Mouse (Mus musculus) activated CD4-positive, CD25-positive, alpha-beta regulatory T cell (primary cell): Measurements from ENCODE around the gene Acsl5. TPM values are rescaled to one million over a fixed set of nuclear protein-coding genes. Genes with fewer than 3 reads are reported as not detected.

Experiments used
- polyA plus RNA-seq, 2 experiments: library from polyadenylated mRNA; unstranded; fragments of 100-300 nt; shearing (Covaris generic); gene quantifications; one replicate each; pipeline ENCODE4 v1.2.1; 2017

Gene Acsl5
- polyA plus RNA-seq = 100 to 1,000 TPM; 151 to 156 TPM

DNA sequence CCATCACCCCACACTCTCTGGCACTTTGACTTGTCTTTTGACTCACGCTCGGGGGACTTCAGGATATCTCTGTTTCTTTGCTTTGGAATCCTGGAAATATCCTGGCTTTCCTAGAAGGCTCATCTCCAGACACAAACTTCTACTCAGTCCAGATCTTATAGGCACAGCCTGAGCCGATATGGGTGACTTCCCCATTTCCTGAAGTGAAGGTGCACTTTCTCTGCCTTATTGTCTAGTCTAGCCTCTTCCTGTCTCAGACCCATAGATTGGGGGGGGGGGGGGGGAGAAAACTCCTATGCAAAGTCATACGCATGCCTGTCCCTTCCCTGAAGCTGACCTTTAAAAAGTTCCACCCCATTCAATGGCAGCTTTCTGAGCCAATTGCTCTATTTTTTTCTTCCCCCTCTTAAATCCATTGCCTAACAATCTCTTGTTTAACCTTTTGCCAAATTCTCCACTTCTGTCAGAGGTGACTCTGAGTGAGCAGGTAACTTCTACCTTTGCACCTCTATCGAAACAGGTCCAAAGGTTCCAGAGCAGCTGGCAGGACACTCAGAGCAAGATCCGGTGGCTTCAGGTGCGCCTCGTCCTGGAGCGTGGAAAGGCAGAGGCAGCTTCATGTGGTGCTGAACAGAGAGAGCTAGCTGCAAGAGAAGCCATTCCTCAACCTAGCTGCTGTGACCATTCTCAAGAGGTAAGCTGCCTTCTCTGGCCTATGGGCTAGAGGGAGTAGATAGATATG lies at the start of gene Acsl5:
Acsl5 (plus strand) TSS at position 556 of the 742 bp plus-strand sequence.

DNA sequence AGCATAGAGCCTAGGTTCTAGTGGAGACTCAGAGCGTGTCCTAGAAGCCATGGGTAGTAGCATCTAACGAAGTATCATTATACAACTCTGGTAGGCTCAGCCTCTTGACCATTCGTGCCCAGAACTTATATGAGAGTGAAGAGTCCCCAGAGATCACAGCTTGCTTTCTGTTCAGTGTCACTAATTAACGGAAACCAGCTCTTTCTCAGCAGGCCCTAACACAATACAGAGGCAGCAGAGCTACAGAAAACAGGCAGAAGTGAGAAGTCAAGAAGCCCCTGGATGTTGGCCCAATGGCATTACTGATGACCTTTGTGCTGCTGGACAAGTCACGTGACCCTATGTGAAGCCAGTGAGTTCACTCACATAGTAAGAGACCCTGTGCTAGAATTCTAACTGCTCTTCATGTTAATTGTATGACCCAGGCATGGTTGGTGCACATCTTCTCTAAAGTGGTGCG lies 10.5 kb upstream of the Acsl5 start, which contains the start of gene Gucy2g:
Gucy2g (minus strand) TSS at position 51 of the 460 bp plus-strand sequence.

DNA sequence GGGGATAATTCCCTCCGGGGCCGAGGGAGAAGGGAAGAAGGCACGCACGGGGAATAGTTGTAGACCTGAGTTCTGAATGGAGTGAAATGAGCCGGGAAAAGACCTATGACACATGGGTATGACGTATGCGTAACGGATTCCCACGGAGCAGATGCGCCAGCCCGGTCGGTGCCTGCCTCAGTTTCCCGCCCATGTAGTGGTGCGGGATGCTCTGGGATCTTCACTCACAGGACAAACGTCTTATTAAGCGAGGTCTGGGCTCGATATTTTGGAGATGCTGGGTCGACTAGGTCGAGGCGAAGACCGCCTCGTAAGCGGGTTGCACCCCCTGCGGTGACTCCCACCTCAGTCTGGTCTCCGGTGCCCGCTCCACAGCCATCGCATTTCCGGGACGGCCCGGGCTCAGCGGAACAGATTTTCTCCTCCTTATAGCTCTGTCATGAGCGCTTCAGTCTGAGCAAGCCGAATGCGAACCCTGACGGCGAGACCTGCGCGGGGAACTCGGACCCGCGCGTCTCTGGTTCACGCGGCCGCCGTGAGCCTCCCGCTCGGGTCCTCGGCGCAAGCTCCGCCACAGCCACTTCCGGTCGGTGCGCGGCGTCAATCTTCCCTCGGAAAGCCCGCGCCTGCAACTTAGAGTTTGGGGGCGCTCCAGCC lies 63.8 kb downstream of the Acsl5 start, which contains the start of gene Zdhhc6:
Zdhhc6 (minus strand) TSS at position 581 of the 657 bp plus-strand sequence.

DNA sequence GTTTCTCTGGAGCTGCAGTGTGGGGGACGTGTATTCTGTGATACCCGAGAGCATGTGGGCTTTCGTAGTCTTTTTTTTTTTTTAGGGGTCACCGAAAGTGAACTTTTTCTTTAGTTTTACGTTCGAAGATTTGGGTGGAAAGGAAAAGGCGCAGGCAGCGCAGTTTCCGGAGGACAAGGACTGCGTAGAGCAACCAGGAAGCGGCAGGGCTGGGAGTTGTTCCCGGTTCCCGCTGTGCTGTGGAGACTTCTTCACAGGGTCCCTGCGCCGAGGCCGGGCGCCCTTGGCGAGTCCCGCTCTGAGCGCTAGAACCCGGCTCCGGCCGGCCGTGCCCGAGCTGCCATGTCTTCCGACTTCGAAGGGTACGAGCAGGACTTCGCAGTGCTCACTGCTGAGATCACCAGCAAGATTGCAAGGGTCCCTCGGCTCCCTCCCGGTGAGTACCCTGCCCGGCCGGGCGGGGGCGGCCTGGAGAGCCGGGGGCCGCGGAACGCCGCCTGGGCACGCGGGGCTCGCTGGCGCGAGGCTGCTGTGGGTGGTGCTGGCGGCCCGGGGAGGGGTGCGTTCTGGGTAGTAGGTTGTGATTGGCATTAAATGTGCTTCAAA lies 64.5 kb downstream of the Acsl5 start, which contains the start of gene Vti1a:
Vti1a (plus strand) TSS at position 187 of the 606 bp plus-strand sequence.

Other genes starting within 250 kb of the Acsl5 start
- 1 to 10 TPM; 5.2 to 6.1 TPM for gene Gpam, start 124.7 kb upstream of the Acsl5 start, polyA plus RNA-seq
- gene Tectb, start 71.2 kb upstream of the Acsl5 start, polyA plus RNA-seq = under 1 TPM in 1 of 2 experiments, not detected in 1; 0.38 TPM
- gene Gucy2g, start 10.7 kb upstream of the Acsl5 start, polyA plus RNA-seq = under 1 TPM in 1 of 2 experiments, not detected in 1; 0.26 TPM
- gene Zdhhc6, start 64.1 kb downstream of the Acsl5 start, polyA plus RNA-seq = 10 to 100 TPM; 71.5 to 82.6 TPM
- gene Vti1a, start 64.4 kb downstream of the Acsl5 start, polyA plus RNA-seq = 10 to 100 TPM; 48.9 to 51.9 TPM